Mouse (Mus musculus): ENCODE results near the gene Tcf23.
"Not testable (repeated sequence)": the region's sequence is repeated elsewhere in the genome, so short reads cannot be mapped to it uniquely, and the experiment has no call there.

Tcf23 gene

GRCm38 (mm10) chr5:30994910-30995635 lies 26.6 kb downstream of the Tcf23 start:
- in situ Hi-C loops (cut with MboI; ENCODE audit: low sequenced_read_pairs) = no loop called here

- in situ Hi-C loops (cut with MboI; ENCODE audit: low sequenced_read_pairs) = no loop called here
Measured at GRCm38 (mm10) chr5:30998306-30998705, 29.8 kb downstream of the Tcf23 start.

GRCm38 (mm10) chr5:30999324-30999723 lies 30.9 kb downstream of the Tcf23 start:
- in situ Hi-C loops (cut with MboI; ENCODE audit: low sequenced_read_pairs) = no loop called here

DNA sequence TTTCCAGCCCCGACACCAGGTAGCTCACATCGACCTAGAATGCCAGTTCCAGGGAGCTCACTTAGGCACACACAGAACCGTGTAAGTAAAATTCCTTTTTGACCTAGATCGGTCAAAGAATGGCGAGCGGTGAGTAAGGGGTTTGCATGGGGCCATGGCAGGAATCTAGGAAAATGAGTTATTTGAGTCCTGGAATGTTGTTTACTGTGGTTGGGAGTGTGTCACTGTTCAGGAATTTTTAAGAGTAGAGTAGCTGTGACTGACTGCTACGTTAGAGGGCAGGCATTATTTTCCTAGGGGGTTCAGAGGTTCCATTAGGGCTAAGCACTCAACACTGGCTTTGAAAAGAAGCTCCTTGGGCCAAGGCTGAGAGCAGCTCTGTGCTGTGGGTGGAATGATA lies 31.7 kb downstream of the Tcf23 start:
- in situ Hi-C loops (cut with MboI; ENCODE audit: low sequenced_read_pairs) = no loop called here

- in situ Hi-C loops (cut with MboI; ENCODE audit: low sequenced_read_pairs) = no loop called here
Measured at GRCm38 (mm10) chr5:31000993-31001392, 32.5 kb downstream of the Tcf23 start.

DNA sequence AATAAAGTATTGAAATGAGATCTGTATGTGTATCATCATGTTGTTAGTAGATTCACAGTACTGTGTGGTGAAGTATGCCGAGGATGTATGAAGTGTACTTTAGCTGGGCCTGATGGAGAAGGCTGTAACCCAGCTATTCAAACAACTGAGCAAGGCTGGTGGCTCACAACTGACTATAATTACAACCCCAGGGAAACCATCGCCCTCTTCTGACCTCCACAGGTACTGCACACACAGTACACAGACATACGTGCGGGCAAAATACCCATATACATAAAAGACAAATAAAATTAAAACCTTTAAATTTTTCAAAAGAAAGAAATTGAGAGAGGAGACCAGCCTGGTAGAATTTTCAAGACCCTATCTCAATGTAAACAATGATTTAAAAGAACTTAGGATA lies 33.1 kb downstream of the Tcf23 start:
- in situ Hi-C loops (cut with MboI; ENCODE audit: low sequenced_read_pairs) = no loop called here

GRCm38 (mm10) chr5:31004184-31004583 lies 35.7 kb downstream of the Tcf23 start:
- in situ Hi-C loops (cut with MboI; ENCODE audit: low sequenced_read_pairs) = no loop called here

DNA sequence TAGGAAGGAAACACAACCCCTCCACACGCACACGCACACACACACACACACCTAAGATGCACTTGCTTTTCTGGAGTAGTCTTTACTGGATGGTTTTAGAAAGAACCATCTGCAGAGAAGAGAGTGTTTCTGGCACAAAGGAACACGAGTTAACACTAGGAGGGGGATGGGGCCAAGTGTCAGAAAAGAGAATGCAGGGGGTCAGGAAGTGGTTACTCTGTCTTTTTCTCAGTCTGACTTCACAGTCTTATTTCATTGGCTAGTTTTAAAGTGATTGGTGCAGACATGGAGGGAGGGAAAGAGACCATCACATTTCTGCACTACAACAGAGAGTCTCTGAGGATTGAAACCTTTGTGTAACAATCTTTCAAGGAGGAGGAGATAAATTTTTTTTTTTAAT lies 44.3 kb downstream of the Tcf23 start:
- in situ Hi-C loops (cut with MboI; ENCODE audit: low sequenced_read_pairs) = no loop called here

DNA sequence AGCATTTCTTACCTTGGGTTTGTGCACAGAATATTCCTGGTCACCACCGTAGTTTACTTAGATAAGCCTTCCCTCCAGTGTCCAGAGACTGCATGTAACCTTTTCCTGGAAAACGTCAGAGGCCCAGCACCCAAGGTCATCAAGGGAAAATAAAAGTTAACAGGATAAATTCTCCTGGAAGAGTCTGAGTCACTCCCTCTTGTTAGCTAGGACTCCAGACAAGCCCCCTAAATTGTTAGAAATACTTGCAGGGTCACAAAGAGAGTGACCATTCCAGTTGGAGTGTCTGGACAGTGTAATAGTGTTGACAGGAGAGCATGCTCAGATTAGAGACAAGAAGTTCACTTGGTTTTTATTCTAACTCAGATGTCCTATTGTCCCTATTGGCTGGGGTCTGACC lies 47.5 kb downstream of the Tcf23 start:
- in situ Hi-C loops (cut with MboI; ENCODE audit: low sequenced_read_pairs) = no loop called here

DNA sequence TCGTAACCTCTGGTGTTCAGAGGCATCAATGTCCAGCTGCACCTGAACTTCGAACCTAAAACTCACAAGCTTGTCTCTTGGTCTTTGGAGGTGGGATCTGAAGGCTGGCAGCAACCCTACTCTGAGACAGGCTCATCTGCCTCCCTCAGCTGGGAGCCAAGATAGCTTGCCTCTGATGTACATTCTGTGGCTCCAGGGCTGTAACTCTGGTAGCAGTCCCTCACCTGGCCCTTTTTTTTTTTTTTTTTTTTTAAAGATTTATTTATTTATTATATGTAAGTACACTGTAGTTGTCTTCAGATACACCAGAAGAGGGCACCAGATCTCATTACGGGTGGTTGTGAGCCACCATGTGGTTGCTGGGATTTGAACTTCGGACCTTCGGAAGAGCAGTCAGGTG lies 53.3 kb downstream of the Tcf23 start:
- in situ Hi-C loops (cut with MboI; ENCODE audit: low sequenced_read_pairs) = not testable (repeated sequence)

DNA sequence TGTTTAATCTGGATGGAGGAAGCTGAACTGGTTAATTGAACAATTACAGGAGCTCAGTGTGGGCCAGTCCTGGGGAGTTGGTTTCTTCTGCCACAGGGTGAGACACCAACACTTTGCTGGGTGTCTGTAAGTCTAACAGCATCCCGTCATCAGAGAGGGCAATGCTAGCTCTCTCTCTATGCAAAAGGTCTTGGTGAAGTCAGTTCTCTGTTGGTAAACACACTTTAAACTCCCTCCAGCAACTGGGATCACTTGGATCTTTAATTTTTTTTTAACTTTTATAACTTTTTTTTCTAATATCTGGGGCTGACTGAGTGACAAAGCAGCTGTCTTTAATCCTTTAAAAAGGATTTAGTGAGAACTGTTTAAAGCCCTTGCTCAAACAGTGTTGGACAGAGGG lies 54.2 kb downstream of the Tcf23 start:
- in situ Hi-C loops (cut with MboI; ENCODE audit: low sequenced_read_pairs) = no loop called here

- in situ Hi-C loops (cut with MboI; ENCODE audit: low sequenced_read_pairs) = no loop called here
Measured at GRCm38 (mm10) chr5:31023254-31023653, 54.8 kb downstream of the Tcf23 start.

- in situ Hi-C loops (cut with MboI; ENCODE audit: low sequenced_read_pairs) = no loop called here
Measured at GRCm38 (mm10) chr5:31024641-31025040, 56.2 kb downstream of the Tcf23 start.

Data from CH12F3 (cell line).